Mouse (Mus musculus) olfactory bulb, adult 2 months (tissue): ENCODE data around the gene Cmtm1.

ENCODE experiments used
- CTCF ChIP-seq: fragments of 200-500 bp; IDR thresholded peaks from 2 replicates; pipeline ENCODE4 v1.5.1; 2012; ENCODE audit warnings: low read depth, mild to moderate bottlenecking, low read length, moderate library complexity; ENCODE audit not compliant: insufficient read depth
- POLR2A ChIP-seq: fragments of 200-500 bp; IDR thresholded peaks from 2 replicates; pipeline ENCODE4 v1.6.1; 2012; ENCODE audit warnings: mild to moderate bottlenecking, low read depth, low read length, moderate library complexity; ENCODE audit not compliant: insufficient read depth

DNA sequence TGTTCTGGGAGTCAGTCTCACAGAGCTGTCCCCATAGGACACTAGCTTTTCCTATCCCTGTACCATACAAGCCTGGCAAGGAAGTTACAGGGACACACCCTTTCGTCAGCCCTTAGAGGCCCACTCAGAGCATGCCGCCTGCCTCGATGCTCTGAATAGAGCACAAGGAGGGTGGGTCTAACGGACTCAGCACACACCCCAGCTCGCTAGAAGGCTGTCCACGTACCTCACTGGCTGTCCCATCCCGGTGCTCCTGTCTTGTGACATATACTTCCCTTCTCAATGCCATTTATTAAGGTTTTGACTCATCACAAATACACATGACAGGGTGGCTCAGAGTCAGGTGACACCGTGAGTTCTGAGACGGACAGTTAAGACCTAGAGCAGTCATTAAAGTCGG, 44.6 kb upstream of the Cmtm1 start:
- TF ChIP-seq POLR2A (no peak), CTCF (no peak)
